Mouse (Mus musculus) midbrain, embryonic 10.5 days (tissue): ENCODE measurements at regions not wholly inside any gene's neighbourhood (a gene's known extent, or its start where the extent isn't known, plus 50 kb on each side); places are given as distances from the start of the nearest gene placed in this dataset.

ENCODE experiments used
- DNase-seq: peaks from one replicate; pipeline ENCODE4 v3.0.0-alpha.2; 2017; ENCODE audit warnings: low spot score
- H3K27ac ChIP-seq: fragments of 300-500 bp; sonication (generic); replicated peaks from 2 replicates; pipeline ENCODE4 v1.5.1; 2016; ENCODE audit warnings: mild to moderate bottlenecking
- H3K27me3 ChIP-seq: fragments of 300-500 bp; sonication (generic); 2 replicates; pipeline ENCODE4 v1.6.1; 2016; ENCODE audit warnings: low read depth, mild to moderate bottlenecking; ENCODE audit not compliant: poor library complexity, severe bottlenecking
- H3K36me3 ChIP-seq: fragments of 300-500 bp; sonication (generic); 2 replicates; pipeline ENCODE4 v1.6.1; 2016; ENCODE audit warnings: mild to moderate bottlenecking, moderate library complexity
- H3K4me1 ChIP-seq: fragments of 300-500 bp; sonication (generic); 2 replicates; pipeline ENCODE4 v1.6.1; 2016
- H3K4me3 ChIP-seq: fragments of 300-500 bp; sonication (generic); 2 replicates; pipeline ENCODE4 v1.5.1; 2016; ENCODE audit warnings: mild to moderate bottlenecking, moderate library complexity
- H3K9me3 ChIP-seq: fragments of 300-500 bp; sonication (generic); replicated peaks from 2 replicates; pipeline ENCODE4 v1.6.1; 2016; ENCODE audit warnings: mild to moderate bottlenecking
- WGBS: fragments of 180-500 bp; shearing (Covaris S2); methylation state at CpG from one replicate; pipeline ENCODE4 v1.1.7; 2016; 5-methylcytosine and 5-hydroxymethylcytosine counted together

GRCm38 (mm10) chr10:98781888-98782351, 132.3 kb upstream of the Atp2b1 start:
- Histone ChIP-seq H3K36me3 (no peaks in the 10 kb centered on the region), H3K27me3 (no peaks in the 10 kb centered on the region), H3K27ac (no peak overlapping the region; the same call in 1 of the 2 replicates), H3K9me3 (no peaks in the 10 kb centered on the region), H3K4me3 (no peak overlapping the region), H3K4me1 (peaks cover 6% of the 10 kb centered on the region)
- 25% methylated on average over 3 of the region's 3 CpGs for WGBS
- DNase-seq, result no peak

DNA sequence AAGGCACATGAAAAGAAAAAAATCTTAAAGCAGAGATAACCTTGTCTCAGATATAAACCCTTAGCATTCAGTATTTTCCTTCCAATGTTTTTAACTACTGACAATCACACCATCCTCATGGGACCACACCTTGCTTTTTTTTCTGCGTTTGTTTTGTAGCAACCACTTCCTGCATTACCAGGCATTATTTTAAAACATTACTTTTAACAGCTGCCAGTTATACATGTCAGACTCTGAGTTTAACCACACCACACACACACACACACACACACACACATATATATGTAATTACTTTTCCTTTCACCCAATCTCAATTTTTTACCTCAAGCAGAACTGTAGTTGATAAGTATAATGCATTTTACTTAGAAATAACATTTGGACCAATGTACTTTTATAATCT, 128.8 kb upstream of the Atp2b1 start:
- 91% methylated on average over 1 of the region's 1 CpGs for WGBS
- H3K9me3 ChIP-seq, result no peaks in the 10 kb centered on the region
- H3K36me3 ChIP-seq, result no peaks in the 10 kb centered on the region
- H3K27ac ChIP-seq, result no peak overlapping the region
- H3K27me3 ChIP-seq, result no peaks in the 10 kb centered on the region
- H3K4me3 ChIP-seq, result no peak overlapping the region
- no peak for DNase-seq
- H3K4me1 ChIP-seq, result peaks cover 6% of the 10 kb centered on the region

GRCm38 (mm10) chr10:98786089-98786488, 128.1 kb upstream of the Atp2b1 start:
- DNase-seq, result no peak

GRCm38 (mm10) chr10:98789763-98790162, 124.4 kb upstream of the Atp2b1 start:
- Histone ChIP-seq H3K9me3 (no peaks in the 10 kb centered on the region), H3K27me3 (no peaks in the 10 kb centered on the region), H3K4me1 (no peaks in the 10 kb centered on the region), H3K27ac (no peak overlapping the region), H3K4me3 (no peak overlapping the region), H3K36me3 (no peaks in the 10 kb centered on the region)
- no peak for DNase-seq
- WGBS, result 96% methylated on average over 9 of the region's 9 CpGs

More at GRCm38 (mm10) chr10:98786089-98786488, 128.1 kb upstream of the Atp2b1 start:
- no peak overlapping the region for H3K4me3 ChIP-seq
- H3K27ac ChIP-seq, result no peak overlapping the region
- no peaks in the 10 kb centered on the region for H3K27me3 ChIP-seq
- H3K4me1 ChIP-seq, result peaks cover 6% of the 10 kb centered on the region
- H3K36me3 ChIP-seq, result no peaks in the 10 kb centered on the region
- WGBS, result 84% methylated on average over 4 of the region's 4 CpGs
- no peaks in the 10 kb centered on the region for H3K9me3 ChIP-seq

GRCm38 (mm10) chr10:98790456-98790855, 123.8 kb upstream of the Atp2b1 start:
- no peaks in the 10 kb centered on the region for H3K36me3 ChIP-seq
- no peak overlapping the region for H3K27ac ChIP-seq
- DNase-seq, result no peak
- no peaks in the 10 kb centered on the region for H3K27me3 ChIP-seq
- no peaks in the 10 kb centered on the region for H3K4me1 ChIP-seq
- WGBS, result 95% methylated on average over 3 of the region's 3 CpGs
- H3K9me3 ChIP-seq, result no peaks in the 10 kb centered on the region
- no peak overlapping the region for H3K4me3 ChIP-seq

- no peaks in the 10 kb centered on the region for H3K27me3 ChIP-seq
- no peak for DNase-seq
- no peaks in the 10 kb centered on the region for H3K4me1 ChIP-seq
- no peaks in the 10 kb centered on the region for H3K36me3 ChIP-seq
- H3K4me3 ChIP-seq, result no peak overlapping the region
- no peaks in the 10 kb centered on the region for H3K9me3 ChIP-seq
- 89% methylated on average over 4 of the region's 4 CpGs for WGBS
- no peak overlapping the region for H3K27ac ChIP-seq
Observed at GRCm38 (mm10) chr10:98792019-98792741, 122.0 kb upstream of the Atp2b1 start.

DNA sequence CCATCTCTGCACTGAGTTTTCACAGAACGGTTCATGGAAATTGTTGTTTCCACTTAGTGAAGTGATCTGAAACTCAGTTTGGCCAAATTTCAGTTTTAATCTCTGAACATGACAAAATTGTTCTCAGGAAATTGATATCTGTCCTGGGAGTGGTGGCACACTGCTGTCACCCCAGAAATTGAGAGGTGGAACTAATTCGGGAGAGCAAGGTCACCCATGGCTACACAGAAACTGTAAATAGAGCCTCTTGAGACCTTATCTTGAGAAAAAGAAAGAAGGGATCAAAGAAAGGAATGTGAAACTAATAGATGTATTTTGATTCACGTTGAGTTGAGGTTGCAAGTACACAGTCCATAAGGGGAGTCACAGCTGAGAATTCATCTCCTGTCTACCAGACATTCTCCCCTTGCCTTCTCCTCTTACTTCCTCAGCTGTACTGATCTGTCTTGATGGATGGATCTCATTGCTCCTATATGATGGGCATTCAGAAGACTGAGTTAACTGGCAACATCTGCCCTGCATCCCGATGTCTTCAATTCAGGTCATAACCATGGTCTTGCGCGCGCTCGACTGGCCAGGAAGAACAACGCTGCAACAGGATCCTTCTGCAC, 120.2 kb upstream of the Atp2b1 start:
- Histone ChIP-seq H3K27ac (no peak overlapping the region), H3K4me3 (no peak overlapping the region), H3K27me3 (no peaks in the 10 kb centered on the region), H3K4me1 (no peaks in the 10 kb centered on the region), H3K36me3 (no peaks in the 10 kb centered on the region), H3K9me3 (no peaks in the 10 kb centered on the region)
- no peak for DNase-seq
- WGBS, result 91% methylated on average over 9 of the region's 9 CpGs

DNA sequence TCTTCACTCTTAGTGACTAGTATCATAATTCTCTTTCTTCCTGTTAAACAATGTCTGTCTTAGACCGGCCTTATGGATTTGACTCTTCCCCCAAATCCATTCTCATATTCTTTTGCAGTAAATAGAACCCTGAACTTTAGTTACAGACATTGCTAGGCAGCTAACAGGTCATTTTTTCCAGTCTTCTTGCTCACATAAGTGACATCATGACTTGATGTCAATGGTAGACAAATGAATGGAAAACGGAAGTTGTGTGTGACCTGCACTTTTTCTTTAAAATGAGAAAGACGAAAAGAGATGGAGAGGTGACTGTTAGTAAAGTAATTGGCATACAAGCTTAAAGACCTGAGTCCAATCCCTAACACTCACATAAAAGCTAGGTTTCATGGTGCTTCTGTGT, 118.2 kb upstream of the Atp2b1 start:
- Histone ChIP-seq H3K27ac (no peak overlapping the region), H3K27me3 (no peaks in the 10 kb centered on the region), H3K4me1 (peaks cover 5% of the 10 kb centered on the region), H3K9me3 (no peaks in the 10 kb centered on the region), H3K4me3 (no peak overlapping the region), H3K36me3 (no peaks in the 10 kb centered on the region)
- WGBS, result 95% methylated on average over 3 of the region's 3 CpGs
- DNase-seq, result no peak

- peaks cover 8% of the 10 kb centered on the region for H3K4me1 ChIP-seq
- H3K4me3 ChIP-seq, result no peak overlapping the region
- H3K9me3 ChIP-seq, result no peaks in the 10 kb centered on the region
- H3K27ac ChIP-seq, result no peak overlapping the region
- WGBS, result 84% methylated on average over 6 of the region's 6 CpGs
- no peaks in the 10 kb centered on the region for H3K27me3 ChIP-seq
- DNase-seq, result no peak
- no peaks in the 10 kb centered on the region for H3K36me3 ChIP-seq
Observed at GRCm38 (mm10) chr10:98798634-98799415, 115.4 kb upstream of the Atp2b1 start.

DNA sequence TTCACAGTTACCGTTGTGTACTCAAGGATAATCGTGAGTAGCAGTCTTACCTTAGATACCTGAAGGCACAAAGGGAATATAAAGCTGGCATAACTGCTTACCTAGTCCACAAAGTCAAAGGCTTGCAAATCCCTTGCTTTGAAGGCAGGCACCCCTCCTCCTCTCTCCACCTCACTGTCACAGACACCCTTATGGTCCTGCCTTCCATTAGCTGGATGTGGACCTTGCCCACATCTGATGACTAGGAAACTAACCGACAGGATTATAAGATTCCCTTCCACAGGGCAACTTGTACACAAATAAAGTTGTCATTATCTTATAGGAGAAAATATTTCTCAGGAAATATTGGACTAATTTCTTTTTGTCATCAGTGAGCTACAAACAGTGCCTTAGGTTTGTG, 114.4 kb upstream of the Atp2b1 start:
- Histone ChIP-seq H3K27ac (no peak overlapping the region), H3K27me3 (no peaks in the 10 kb centered on the region), H3K36me3 (no peaks in the 10 kb centered on the region), H3K4me1 (peaks cover 8% of the 10 kb centered on the region), H3K4me3 (no peak overlapping the region), H3K9me3 (no peaks in the 10 kb centered on the region)
- WGBS, result 93% methylated on average over 3 of the region's 3 CpGs
- no peak for DNase-seq

- Histone ChIP-seq H3K27ac (no peak overlapping the region), H3K4me3 (no peak overlapping the region), H3K27me3 (no peaks in the 10 kb centered on the region), H3K4me1 (peaks cover 8% of the 10 kb centered on the region), H3K36me3 (no peaks in the 10 kb centered on the region), H3K9me3 (no peaks in the 10 kb centered on the region)
- WGBS, result 43% methylated on average over 8 of the region's 8 CpGs
- no peak for DNase-seq
Observed at GRCm38 (mm10) chr10:98800949-98801348, 113.3 kb upstream of the Atp2b1 start.

GRCm38 (mm10) chr10:98805013-98805412, 109.2 kb upstream of the Atp2b1 start:
- Histone ChIP-seq H3K36me3 (no peaks in the 10 kb centered on the region), H3K9me3 (no peaks in the 10 kb centered on the region), H3K4me3 (no peak overlapping the region), H3K27ac (no peak overlapping the region), H3K27me3 (no peaks in the 10 kb centered on the region), H3K4me1 (peaks cover 8% of the 10 kb centered on the region)
- DNase-seq, result no peak
- 94% methylated on average over 1 of the region's 1 CpGs for WGBS
